Mouse (Mus musculus): ENCODE measurements around the gene Olfr782. TPM values are rescaled to one million over a fixed set of nuclear protein-coding genes. Genes with fewer than 3 reads are reported as not detected.

Gene Olfr782
- polyA plus RNA-seq (2014; fragmentation: Illumina TruSeq; extraction: RNeasy Lipid Tissue Mini Kit (QIAGEN cat#74804); ENCODE audit: insufficient read depth, low read depth, low replicate concordance) = not detected

DNA sequence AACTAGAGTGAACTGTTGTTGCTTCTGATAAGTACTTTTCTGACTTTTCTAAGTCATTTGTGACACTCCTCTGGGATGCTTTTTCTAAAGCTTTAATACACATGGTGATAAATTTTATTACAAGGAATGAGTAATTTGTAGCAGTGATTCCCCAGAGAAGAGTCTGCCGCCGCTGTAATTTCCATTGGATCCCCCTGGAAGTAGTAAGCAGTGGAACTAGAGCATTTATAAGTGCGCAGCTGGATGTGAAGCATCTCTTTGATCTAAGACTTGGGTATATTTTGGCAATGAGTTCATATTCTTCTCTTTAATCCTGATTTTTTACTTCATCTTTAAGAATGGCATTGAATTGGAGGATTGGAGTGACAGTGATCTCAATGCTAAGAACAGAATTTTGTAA lies at the start of gene Olfr782:
Gene Olfr782, plus strand, starts transcription at position 301 of the 400 bp plus-strand sequence.

DNA sequence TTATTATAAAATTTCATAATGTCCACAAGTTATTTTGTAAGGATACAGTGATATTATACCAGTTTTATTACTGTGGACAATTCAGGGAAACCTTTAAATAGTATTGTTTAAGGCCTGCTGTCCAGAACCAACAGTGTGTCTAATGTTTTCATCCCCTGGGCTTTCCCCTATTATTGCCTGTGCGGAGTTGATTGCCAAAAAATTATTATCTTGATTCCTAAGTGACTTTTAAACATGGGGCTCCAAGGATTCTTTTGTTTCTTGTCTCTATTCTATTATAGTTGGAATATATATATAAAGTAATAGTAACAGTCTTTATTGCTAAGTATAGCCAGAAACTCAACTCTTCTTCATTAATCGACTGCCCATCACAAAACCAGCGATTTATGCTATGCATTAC lies 30.8 kb upstream of the Olfr782 start, which contains the start of gene Olfr780:
Gene Olfr780, plus strand, starts transcription at position 301 of the 400 bp plus-strand sequence.

DNA sequence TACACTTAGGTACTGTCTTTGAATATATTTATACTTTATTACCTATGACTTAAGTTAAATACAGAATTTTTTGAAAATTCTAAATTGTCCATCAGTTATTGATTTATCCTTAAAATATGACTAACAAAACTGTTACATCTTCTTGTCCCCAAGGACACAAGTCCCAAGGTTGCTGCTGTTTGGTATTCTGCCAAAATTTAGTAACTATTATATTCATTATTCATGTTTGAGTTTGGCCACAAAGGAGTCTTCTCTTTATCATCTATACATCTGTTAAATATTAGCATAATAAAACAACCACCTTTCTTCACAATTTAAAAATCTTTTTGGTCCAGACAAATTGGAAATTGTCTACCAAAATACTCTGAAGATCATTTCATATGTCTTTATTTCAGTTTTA lies 20.1 kb upstream of the Olfr782 start, which contains the start of gene Olfr781:
Gene Olfr781, plus strand, starts transcription at position 301 of the 400 bp plus-strand sequence.

DNA sequence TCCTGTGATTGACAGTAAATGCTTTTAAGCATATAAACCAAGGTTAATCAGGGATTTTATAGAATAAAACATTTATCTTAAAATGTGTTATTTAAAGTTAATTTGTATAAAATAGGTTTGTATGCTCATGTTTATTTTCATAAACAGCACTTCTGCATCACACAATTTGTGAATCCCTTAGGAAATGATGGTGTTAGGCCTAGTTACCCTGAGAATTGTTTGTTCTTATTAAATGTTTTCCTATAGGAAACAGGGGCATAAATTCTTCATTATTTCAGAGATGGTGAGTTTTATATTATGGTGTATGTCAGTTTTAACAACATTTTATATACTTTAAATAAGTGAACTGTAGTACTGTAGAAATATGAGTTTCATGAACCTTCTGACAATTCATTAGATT lies 35.1 kb downstream of the Olfr782 start, which contains the start of gene Olfr784:
Gene Olfr784, plus strand, starts transcription at position 301 of the 400 bp plus-strand sequence.

Other genes starting within 250 kb of the Olfr782 start
- gene Olfr768, start 249.5 kb upstream of the Olfr782 start, polyA plus RNA-seq (2014; fragmentation: Illumina TruSeq; extraction: RNeasy Lipid Tissue Mini Kit (QIAGEN cat#74804); ENCODE audit: insufficient read depth, low read depth, low replicate concordance) = not detected
- gene Olfr769, start 231.0 kb upstream of the Olfr782 start, polyA plus RNA-seq (2014; fragmentation: Illumina TruSeq; extraction: RNeasy Lipid Tissue Mini Kit (QIAGEN cat#74804); ENCODE audit: insufficient read depth, low read depth, low replicate concordance) = not detected
- gene Olfr770, start 209.9 kb upstream of the Olfr782 start, polyA plus RNA-seq (2014; fragmentation: Illumina TruSeq; extraction: RNeasy Lipid Tissue Mini Kit (QIAGEN cat#74804); ENCODE audit: insufficient read depth, low read depth, low replicate concordance) = not detected
- gene Olfr771, start 184.1 kb upstream of the Olfr782 start, polyA plus RNA-seq (2014; fragmentation: Illumina TruSeq; extraction: RNeasy Lipid Tissue Mini Kit (QIAGEN cat#74804); ENCODE audit: insufficient read depth, low read depth, low replicate concordance) = not detected
- gene Olfr772, start 170.9 kb upstream of the Olfr782 start, polyA plus RNA-seq (2014; fragmentation: Illumina TruSeq; extraction: RNeasy Lipid Tissue Mini Kit (QIAGEN cat#74804); ENCODE audit: insufficient read depth, low read depth, low replicate concordance) = not detected
- not detected for gene Olfr773, start 161.4 kb upstream of the Olfr782 start, polyA plus RNA-seq (2014; fragmentation: Illumina TruSeq; extraction: RNeasy Lipid Tissue Mini Kit (QIAGEN cat#74804); ENCODE audit: insufficient read depth, low read depth, low replicate concordance)
- gene Olfr774, start 112.6 kb upstream of the Olfr782 start, polyA plus RNA-seq (2014; fragmentation: Illumina TruSeq; extraction: RNeasy Lipid Tissue Mini Kit (QIAGEN cat#74804); ENCODE audit: insufficient read depth, low read depth, low replicate concordance) = not detected
- gene Olfr775, start 100.4 kb upstream of the Olfr782 start, polyA plus RNA-seq (2014; fragmentation: Illumina TruSeq; extraction: RNeasy Lipid Tissue Mini Kit (QIAGEN cat#74804); ENCODE audit: insufficient read depth, low read depth, low replicate concordance) = not detected
- not detected for gene Olfr776, start 89.7 kb upstream of the Olfr782 start, polyA plus RNA-seq (2014; fragmentation: Illumina TruSeq; extraction: RNeasy Lipid Tissue Mini Kit (QIAGEN cat#74804); ENCODE audit: insufficient read depth, low read depth, low replicate concordance)
- gene Olfr777, start 77.4 kb upstream of the Olfr782 start, polyA plus RNA-seq (2014; fragmentation: Illumina TruSeq; extraction: RNeasy Lipid Tissue Mini Kit (QIAGEN cat#74804); ENCODE audit: insufficient read depth, low read depth, low replicate concordance) = not detected
- not detected for gene Olfr780, start 30.7 kb upstream of the Olfr782 start, polyA plus RNA-seq (2014; fragmentation: Illumina TruSeq; extraction: RNeasy Lipid Tissue Mini Kit (QIAGEN cat#74804); ENCODE audit: insufficient read depth, low read depth, low replicate concordance)
- not detected for gene Olfr781, start 20.0 kb upstream of the Olfr782 start, polyA plus RNA-seq (2014; fragmentation: Illumina TruSeq; extraction: RNeasy Lipid Tissue Mini Kit (QIAGEN cat#74804); ENCODE audit: insufficient read depth, low read depth, low replicate concordance)
- gene Olfr784, start 35.2 kb downstream of the Olfr782 start, polyA plus RNA-seq (2014; fragmentation: Illumina TruSeq; extraction: RNeasy Lipid Tissue Mini Kit (QIAGEN cat#74804); ENCODE audit: insufficient read depth, low read depth, low replicate concordance) = not detected
- gene Olfr785, start 56.6 kb downstream of the Olfr782 start, polyA plus RNA-seq (2014; fragmentation: Illumina TruSeq; extraction: RNeasy Lipid Tissue Mini Kit (QIAGEN cat#74804); ENCODE audit: insufficient read depth, low read depth, low replicate concordance) = not detected
- gene Olfr786, start 78.5 kb downstream of the Olfr782 start, polyA plus RNA-seq (2014; fragmentation: Illumina TruSeq; extraction: RNeasy Lipid Tissue Mini Kit (QIAGEN cat#74804); ENCODE audit: insufficient read depth, low read depth, low replicate concordance) = not detected
- not detected for gene Olfr787, start 113.0 kb downstream of the Olfr782 start, polyA plus RNA-seq (2014; fragmentation: Illumina TruSeq; extraction: RNeasy Lipid Tissue Mini Kit (QIAGEN cat#74804); ENCODE audit: insufficient read depth, low read depth, low replicate concordance)
- gene Olfr788, start 122.1 kb downstream of the Olfr782 start, polyA plus RNA-seq (2014; fragmentation: Illumina TruSeq; extraction: RNeasy Lipid Tissue Mini Kit (QIAGEN cat#74804); ENCODE audit: insufficient read depth, low read depth, low replicate concordance) = not detected
- not detected for gene Olfr789, start 135.9 kb downstream of the Olfr782 start, polyA plus RNA-seq (2014; fragmentation: Illumina TruSeq; extraction: RNeasy Lipid Tissue Mini Kit (QIAGEN cat#74804); ENCODE audit: insufficient read depth, low read depth, low replicate concordance)
- not detected for gene Olfr790, start 149.6 kb downstream of the Olfr782 start, polyA plus RNA-seq (2014; fragmentation: Illumina TruSeq; extraction: RNeasy Lipid Tissue Mini Kit (QIAGEN cat#74804); ENCODE audit: insufficient read depth, low read depth, low replicate concordance)
- not detected for gene Olfr791, start 172.9 kb downstream of the Olfr782 start, polyA plus RNA-seq (2014; fragmentation: Illumina TruSeq; extraction: RNeasy Lipid Tissue Mini Kit (QIAGEN cat#74804); ENCODE audit: insufficient read depth, low read depth, low replicate concordance)
- not detected for gene Olfr792, start 190.3 kb downstream of the Olfr782 start, polyA plus RNA-seq (2014; fragmentation: Illumina TruSeq; extraction: RNeasy Lipid Tissue Mini Kit (QIAGEN cat#74804); ENCODE audit: insufficient read depth, low read depth, low replicate concordance)
- gene Olfr794, start 218.8 kb downstream of the Olfr782 start, polyA plus RNA-seq (2014; fragmentation: Illumina TruSeq; extraction: RNeasy Lipid Tissue Mini Kit (QIAGEN cat#74804); ENCODE audit: insufficient read depth, low read depth, low replicate concordance) = not detected